Mouse (Mus musculus) liver, embryonic 15.5 days (tissue): ENCODE measurements around the gene Ell. TPM values are rescaled to one million over a fixed set of nuclear protein-coding genes. Genes with fewer than 3 reads are reported as not detected.

Experiments used
- ATAC-seq: fragments of 200-750 bp; cut with Nextera tagmentation; 2 replicates; pipeline ENCODE4 v1.8.0; 2017; ENCODE audit warnings: moderate number of reproducible peaks, mild to moderate bottlenecking, moderate library complexity; ENCODE audit not compliant: insufficient read depth
- H3K27ac ChIP-seq: fragments of 300-500 bp; sonication (generic); replicated peaks from 2 replicates; pipeline ENCODE4 v1.5.1; 2015; ENCODE audit warnings: mild to moderate bottlenecking, inconsistent platforms
- H3K27me3 ChIP-seq: fragments of 300-500 bp; sonication (generic); 2 replicates; pipeline ENCODE4 v1.6.1; 2015; ENCODE audit warnings: mild to moderate bottlenecking, inconsistent platforms
- H3K36me3 ChIP-seq: fragments of 300-500 bp; sonication (generic); replicated peaks from 2 replicates; pipeline ENCODE4 v1.6.1; 2015; ENCODE audit warnings: moderate library complexity, mild to moderate bottlenecking, inconsistent platforms
- H3K4me1 ChIP-seq: fragments of 300-500 bp; sonication (generic); replicated peaks from 2 replicates; pipeline ENCODE4 v1.6.1; 2015; ENCODE audit warnings: inconsistent platforms
- H3K4me2 ChIP-seq: fragments of 300-500 bp; sonication (generic); 2 replicates; pipeline ENCODE4 v1.6.1; 2015; ENCODE audit warnings: moderate library complexity, mild to moderate bottlenecking, inconsistent platforms
- H3K4me3 ChIP-seq: fragments of 300-500 bp; sonication (generic); replicated peaks from 2 replicates; pipeline ENCODE4 v1.5.1; 2015; ENCODE audit warnings: mild to moderate bottlenecking, inconsistent platforms
- H3K9ac ChIP-seq: fragments of 300-500 bp; sonication (generic); 2 replicates; pipeline ENCODE4 v1.6.1; 2015; ENCODE audit warnings: moderate library complexity, mild to moderate bottlenecking, inconsistent platforms
- H3K9me3 ChIP-seq: fragments of 300-500 bp; sonication (generic); replicated peaks from 2 replicates; pipeline ENCODE4 v1.6.1; 2016; ENCODE audit warnings: inconsistent platforms
- WGBS: fragments of 180-500 bp; shearing (Covaris S2); methylation state at CpG from one replicate; pipeline ENCODE4 v1.1.7; 2015; ENCODE audit warnings: mixed read lengths; ENCODE audit not compliant: insufficient replicate concordance; 5-methylcytosine and 5-hydroxymethylcytosine counted together
- polyA plus RNA-seq: library from polyadenylated mRNA; unstranded; fragments of >200 nt; fragmentation: Nextera tagmentation; extraction: Ambion mirVana; gene quantifications from 2 replicates; pipeline ENCODE4 v1.2.1, GENCODE M21; 2015

Gene Ell
- 11.8 and 14.2 TPM in 2 replicates for polyA plus RNA-seq

- H3K4me1 ChIP-seq, result peaks cover 61% of the 10 kb centered on the region
- no peaks in the 10 kb centered on the region for H3K9me3 ChIP-seq
- peak within 1 kb of the TSS; percentile 99 for H3K4me2 ChIP-seq
- H3K4me3 ChIP-seq, result peak within 1 kb of the TSS; percentile 94
- no peaks in the 10 kb centered on the region for H3K27me3 ChIP-seq
- WGBS, result under 1% methylated on average over 58 of the region's 58 CpGs
- peaks cover 35% of the 10 kb centered on the region for H3K36me3 ChIP-seq
- H3K27ac ChIP-seq, result peak within 1 kb of the TSS; percentile 100
- H3K9ac ChIP-seq, result peak within 1 kb of the TSS; percentile 94
- ATAC-seq, result peak; percentile 79
These were observed at the start of gene Ell for GRCm38 (mm10) chr8:70539077-70539813. Gene Ell, plus strand, starts transcription at chr8:70539457.

GRCm38 (mm10) chr8:70489576-70489975 is 49.7 kb upstream of the Ell start:
- ATAC-seq, result no peak
- WGBS, result 3% methylated on average over 35 of the region's 41 CpGs
- H3K9me3 ChIP-seq, result no peaks in the 10 kb centered on the region
- H3K27ac ChIP-seq, result no peak overlapping the region
- peak overlapping the region; percentile 25 for H3K4me3 ChIP-seq
- peak overlapping the region; percentile 49 for H3K4me2 ChIP-seq
- H3K27me3 ChIP-seq, result peaks cover 100% of the 10 kb centered on the region
- H3K36me3 ChIP-seq, result no peaks in the 10 kb centered on the region
- peaks cover 30% of the 10 kb centered on the region for H3K4me1 ChIP-seq
- no peak overlapping the region for H3K9ac ChIP-seq

DNA sequence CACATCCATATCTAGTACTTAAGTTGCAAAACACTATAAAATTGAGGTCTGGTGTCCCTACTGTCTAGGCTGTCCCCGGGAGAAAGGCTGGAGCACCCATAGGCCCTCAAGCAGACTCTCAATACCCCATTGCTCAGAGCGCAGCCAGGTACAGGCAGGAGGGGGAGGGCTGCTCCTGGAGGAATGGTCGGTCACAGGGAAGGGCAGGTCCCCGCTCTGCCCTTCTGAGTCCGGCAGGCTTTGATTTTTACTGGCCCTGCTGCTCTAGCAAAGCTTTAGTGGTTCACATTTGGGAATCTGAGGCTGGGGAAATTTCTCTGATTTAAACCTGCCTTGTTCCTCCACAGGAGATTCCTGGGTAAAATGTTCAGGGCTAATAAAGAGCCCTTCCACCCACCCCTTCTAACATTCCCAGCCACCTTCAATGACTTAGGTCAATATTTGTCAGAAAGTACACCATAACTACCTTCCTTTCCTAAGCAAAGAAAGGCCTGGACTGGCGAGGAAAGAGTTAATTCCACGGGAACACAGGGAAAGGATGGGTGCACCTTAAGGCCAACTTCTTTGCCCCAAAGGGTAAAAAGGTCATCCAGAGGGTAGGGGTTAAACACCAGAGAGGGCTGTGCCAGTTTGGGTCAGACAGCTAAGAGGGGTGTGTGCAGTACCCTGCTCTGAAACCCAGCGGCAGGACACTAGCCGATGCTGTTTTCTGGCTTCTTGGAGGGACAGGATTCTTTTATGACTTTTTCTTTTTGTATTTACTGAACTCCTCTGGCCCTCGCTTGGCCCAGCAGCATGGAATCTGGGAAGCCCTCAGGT is 49.0 kb upstream of the Ell start:
- 19% methylated on average over 10 of the region's 10 CpGs for WGBS
- Histone ChIP-seq H3K9ac (no peak overlapping the region), H3K27me3 (peaks cover 100% of the 10 kb centered on the region), H3K4me2 (no peak overlapping the region), H3K4me1 (peaks cover 30% of the 10 kb centered on the region), H3K36me3 (no peaks in the 10 kb centered on the region), H3K4me3 (no peak overlapping the region), H3K9me3 (no peaks in the 10 kb centered on the region), H3K27ac (no peak overlapping the region)
- ATAC-seq, result no peak

- H3K27ac ChIP-seq, result no peak overlapping the region
- H3K36me3 ChIP-seq, result no peaks in the 10 kb centered on the region
- no peak for ATAC-seq
- H3K4me2 ChIP-seq, result no peak overlapping the region
- H3K9ac ChIP-seq, result no peak overlapping the region
- peaks cover 100% of the 10 kb centered on the region for H3K27me3 ChIP-seq
- peaks cover 30% of the 10 kb centered on the region for H3K4me1 ChIP-seq
- no peak overlapping the region for H3K4me3 ChIP-seq
- no peaks in the 10 kb centered on the region for H3K9me3 ChIP-seq
- 7% methylated on average over 20 of the region's 20 CpGs for WGBS
These were observed 48.3 kb upstream of the Ell start for GRCm38 (mm10) chr8:70490880-70491495.

- Histone ChIP-seq H3K27ac (no peak within 1 kb of the TSS), H3K9me3 (no peaks in the 10 kb centered on the region), H3K4me3 (peak within 1 kb of the TSS; percentile 35), H3K27me3 (peaks cover 100% of the 10 kb centered on the region), H3K36me3 (no peaks in the 10 kb centered on the region), H3K4me2 (peak within 1 kb of the TSS; percentile 57), H3K9ac (no peak within 1 kb of the TSS), H3K4me1 (peaks cover 29% of the 10 kb centered on the region)
- no peak for ATAC-seq
- WGBS, result under 1% methylated on average over 77 of the region's 93 CpGs
These were observed 46.3 kb upstream of the Ell start, which contains the start of gene Crlf1 for GRCm38 (mm10) chr8:70492664-70493640. Gene Crlf1, plus strand, starts transcription at chr8:70493158.

- 2% methylated on average over 47 of the region's 47 CpGs for WGBS
- Histone ChIP-seq H3K9ac (no peak overlapping the region), H3K27ac (no peak overlapping the region), H3K4me3 (no peak overlapping the region; the same call in 1 of the 2 replicates), H3K27me3 (peaks cover 100% of the 10 kb centered on the region), H3K9me3 (no peaks in the 10 kb centered on the region), H3K36me3 (no peaks in the 10 kb centered on the region), H3K4me1 (peaks cover 24% of the 10 kb centered on the region), H3K4me2 (no peak overlapping the region; the same call in 1 of the 2 replicates)
- no peak for ATAC-seq
These were observed 45.4 kb upstream of the Ell start for GRCm38 (mm10) chr8:70493692-70494415.

DNA sequence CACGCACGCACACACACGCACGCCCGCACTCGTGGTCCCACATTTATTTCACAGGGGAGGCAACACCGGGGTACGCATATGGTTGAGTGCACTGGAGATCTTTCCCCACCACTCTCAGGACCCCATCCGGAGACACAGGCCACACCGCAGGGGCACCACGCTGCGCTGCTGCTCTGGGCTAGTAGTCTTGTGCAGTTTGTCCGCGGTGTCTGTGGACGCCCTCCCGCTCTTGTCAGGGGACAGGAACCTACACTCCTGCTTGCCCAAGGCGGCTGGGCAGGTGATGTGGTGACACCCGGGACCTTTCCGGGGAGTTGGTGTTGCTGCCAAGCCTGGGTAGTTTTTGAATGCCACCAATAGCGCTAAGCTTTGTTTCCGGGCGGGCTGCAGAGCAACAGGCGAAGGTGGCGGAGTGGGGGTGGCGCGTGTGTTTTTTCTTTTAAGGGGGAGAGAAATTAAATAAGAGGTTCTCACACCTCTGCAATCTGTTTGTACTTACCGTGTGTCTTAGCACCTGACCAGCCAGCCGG is 44.8 kb upstream of the Ell start:
- H3K4me1 ChIP-seq, result peaks cover 25% of the 10 kb centered on the region
- no peaks in the 10 kb centered on the region for H3K36me3 ChIP-seq
- H3K27ac ChIP-seq, result no peak overlapping the region
- H3K27me3 ChIP-seq, result peaks cover 100% of the 10 kb centered on the region
- no peak for ATAC-seq
- 6% methylated on average over 28 of the region's 28 CpGs for WGBS
- no peaks in the 10 kb centered on the region for H3K9me3 ChIP-seq
- H3K4me2 ChIP-seq, result no peak overlapping the region
- no peak overlapping the region for H3K9ac ChIP-seq
- no peak overlapping the region for H3K4me3 ChIP-seq

- no peak for ATAC-seq
- Histone ChIP-seq H3K36me3 (no peaks in the 10 kb centered on the region), H3K4me1 (peaks cover 29% of the 10 kb centered on the region), H3K4me3 (no peak overlapping the region), H3K27me3 (peaks cover 100% of the 10 kb centered on the region), H3K9me3 (no peaks in the 10 kb centered on the region), H3K27ac (no peak overlapping the region), H3K9ac (no peak overlapping the region), H3K4me2 (no peak overlapping the region)
- 7% methylated on average over 21 of the region's 21 CpGs for WGBS
These were observed 44.1 kb upstream of the Ell start for GRCm38 (mm10) chr8:70495001-70495770.

- peaks cover 100% of the 10 kb centered on the region for H3K27me3 ChIP-seq
- H3K4me1 ChIP-seq, result peaks cover 35% of the 10 kb centered on the region
- H3K36me3 ChIP-seq, result no peaks in the 10 kb centered on the region
- ATAC-seq, result no peak
- WGBS, result 9% methylated on average over 12 of the region's 12 CpGs
- no peak overlapping the region for H3K9ac ChIP-seq
- H3K4me3 ChIP-seq, result no peak overlapping the region
- H3K4me2 ChIP-seq, result no peak overlapping the region
- H3K27ac ChIP-seq, result no peak overlapping the region
- no peaks in the 10 kb centered on the region for H3K9me3 ChIP-seq
These were observed 43.5 kb upstream of the Ell start for GRCm38 (mm10) chr8:70495771-70496062.
